Mouse (Mus musculus) olfactory bulb, adult 2 months (tissue): ENCODE measurements around the gene Vtcn1.

Source experiments
- CTCF ChIP-seq: fragments of 200-500 bp; IDR thresholded peaks from 2 replicates; pipeline ENCODE4 v1.5.1; 2012; ENCODE audit warnings: low read depth, mild to moderate bottlenecking, low read length, moderate library complexity; ENCODE audit not compliant: insufficient read depth
- POLR2A ChIP-seq: fragments of 200-500 bp; IDR thresholded peaks from 2 replicates; pipeline ENCODE4 v1.6.1; 2012; ENCODE audit warnings: mild to moderate bottlenecking, low read depth, low read length, moderate library complexity; ENCODE audit not compliant: insufficient read depth

DNA sequence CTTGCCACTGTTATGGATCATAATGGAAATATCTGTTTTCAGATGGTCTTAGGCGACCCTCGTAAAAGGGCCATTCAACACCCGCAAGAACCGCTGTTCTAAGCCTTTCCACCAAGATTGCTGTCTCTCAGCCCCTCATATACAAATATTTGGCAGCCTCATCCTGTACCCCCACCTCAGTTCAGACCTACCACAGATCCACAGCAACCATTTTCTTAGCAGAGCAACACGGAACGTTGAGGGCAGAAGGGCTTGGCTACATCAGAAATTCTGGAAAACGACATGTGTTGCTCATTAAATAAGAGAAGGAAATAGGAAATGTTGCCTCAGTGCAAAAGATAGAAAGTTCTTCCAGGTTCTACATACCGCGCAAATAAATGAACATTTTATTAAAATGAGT lies 85.8 kb downstream of the Vtcn1 start:
- TF ChIP-seq CTCF: no peak
- TF ChIP-seq POLR2A: no peak
